Mouse (Mus musculus) cerebellum, adult 11 months (tissue): Measurements from ENCODE around the gene Cacna2d1.

Source experiments
- DNase-seq: peaks from one replicate; pipeline ENCODE4 v3.0.0; 2022

The Cacna2d1 gene

GRCm38 (mm10) chr5:15934376-15935233 lies at the start of gene Cacna2d1:
Gene Cacna2d1 (plus strand): TSS chr5:15934691.
- peak; percentile 63 for DNase-seq

- no peak for DNase-seq
Observed at GRCm38 (mm10) chr5:15895098-15895497, 39.4 kb upstream of the Cacna2d1 start.

- DNase-seq, result no peak
Observed at GRCm38 (mm10) chr5:15896706-15897105, 37.8 kb upstream of the Cacna2d1 start.

DNA sequence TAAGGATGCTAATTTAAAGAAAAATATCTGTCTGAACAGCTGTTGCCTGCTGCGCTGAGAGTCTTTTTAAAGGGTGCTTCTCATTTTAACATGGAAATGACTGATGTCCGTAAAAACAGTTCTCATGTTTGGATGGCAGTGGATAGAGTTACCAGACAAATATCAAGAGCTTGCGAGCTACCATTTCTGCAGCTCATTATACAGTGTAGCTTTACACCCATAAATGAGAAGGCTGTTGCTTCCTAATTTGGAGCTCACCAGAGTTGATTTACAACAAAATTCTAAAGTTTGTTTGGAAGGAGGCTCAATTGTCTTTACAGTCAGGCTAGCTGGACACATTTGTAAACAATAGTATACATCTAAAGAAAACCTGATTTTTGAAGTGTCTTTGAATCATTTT lies 28.0 kb upstream of the Cacna2d1 start:
- DNase-seq, result no peak

DNA sequence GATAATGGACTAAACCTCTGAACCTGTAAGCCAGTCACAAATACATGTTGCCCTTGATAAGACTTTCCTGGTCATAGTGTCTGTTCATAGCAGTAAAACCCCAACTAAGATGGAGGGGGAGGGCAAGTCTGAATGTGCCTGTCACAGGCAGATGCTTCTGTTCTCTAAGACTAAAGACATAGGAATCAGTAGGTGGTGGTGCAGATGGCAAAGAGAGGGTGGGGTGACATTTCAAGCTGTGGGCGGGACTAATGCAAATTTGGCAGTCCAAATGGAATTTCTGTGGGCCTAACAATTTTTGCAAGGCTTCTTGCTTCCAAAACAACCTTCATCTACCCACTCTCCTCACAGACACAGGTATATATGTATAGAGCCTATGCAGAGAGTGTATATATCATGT lies 19.6 kb upstream of the Cacna2d1 start:
- DNase-seq, result no peak

GRCm38 (mm10) chr5:15928506-15928905 lies 6.0 kb upstream of the Cacna2d1 start:
- no peak for DNase-seq

- no peak for DNase-seq
Observed at GRCm38 (mm10) chr5:15933017-15933416, 1.5 kb upstream of the Cacna2d1 start.

DNA sequence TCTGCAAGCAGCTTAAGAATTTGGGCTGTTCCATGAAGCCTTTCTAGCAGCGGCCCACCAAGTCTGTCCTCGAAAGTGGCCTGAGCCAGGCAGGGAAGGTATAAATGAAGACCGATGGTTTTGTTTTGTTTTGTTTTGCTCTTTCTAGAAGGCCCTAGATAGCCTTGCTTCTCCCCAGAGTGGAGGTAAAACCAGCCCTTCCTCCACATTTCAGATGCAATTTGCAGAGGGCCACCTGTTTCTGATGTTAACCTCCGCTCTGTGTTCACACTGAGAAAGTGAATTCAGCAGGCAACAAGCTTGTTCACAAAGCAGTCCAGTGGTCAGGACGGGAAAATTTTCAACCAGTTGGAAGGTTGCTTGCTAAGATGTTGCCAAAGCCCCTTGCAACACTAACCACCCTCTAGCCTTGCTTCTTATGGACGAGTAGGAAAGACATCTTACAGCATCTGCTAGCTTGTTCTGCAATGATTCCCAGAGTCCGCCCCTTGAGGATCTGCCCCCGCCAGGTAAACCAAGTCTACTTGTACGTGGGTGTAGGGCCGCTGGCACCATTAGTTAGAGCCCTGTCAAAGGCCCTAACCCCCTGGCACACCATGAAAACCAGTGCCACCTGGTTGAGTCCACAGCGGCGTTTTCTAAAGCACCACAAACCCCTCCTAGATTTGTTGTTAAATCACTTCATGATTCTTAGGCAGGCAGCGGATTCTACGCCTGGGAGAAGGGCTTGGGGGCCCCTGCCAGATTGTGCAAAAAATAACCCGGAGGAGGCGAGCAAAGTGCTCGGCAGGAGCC lies 713 bp upstream of the Cacna2d1 start:
- peak; percentile 40 for DNase-seq

GRCm38 (mm10) chr5:15935234-15935728 lies 790 bp downstream of the Cacna2d1 start:
- DNase-seq, result peak; percentile 64

GRCm38 (mm10) chr5:15935831-15936710 lies 1.6 kb downstream of the Cacna2d1 start:
- peak; percentile 28 for DNase-seq

GRCm38 (mm10) chr5:15941191-15941725 lies 6.8 kb downstream of the Cacna2d1 start:
- no peak for DNase-seq

DNA sequence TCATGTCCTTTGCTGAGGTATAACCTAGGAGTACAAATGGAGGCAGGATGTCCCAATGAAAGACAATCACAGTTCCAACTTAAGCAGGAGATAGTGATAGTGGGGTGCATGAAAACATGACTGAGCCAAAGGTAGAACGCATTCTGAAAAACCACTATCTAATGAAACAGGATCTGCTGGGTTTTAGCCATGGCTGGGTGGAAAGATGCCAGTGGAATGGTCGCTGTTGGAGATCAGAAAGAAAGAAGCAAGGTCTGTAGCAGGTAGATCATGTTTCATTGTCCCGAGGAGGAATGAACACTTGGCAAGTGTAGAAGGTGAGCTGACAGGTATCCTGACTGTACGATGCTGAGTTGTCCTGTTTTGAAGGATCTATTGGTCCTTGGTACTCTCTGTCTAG lies 7.6 kb downstream of the Cacna2d1 start:
- DNase-seq, result no peak

DNA sequence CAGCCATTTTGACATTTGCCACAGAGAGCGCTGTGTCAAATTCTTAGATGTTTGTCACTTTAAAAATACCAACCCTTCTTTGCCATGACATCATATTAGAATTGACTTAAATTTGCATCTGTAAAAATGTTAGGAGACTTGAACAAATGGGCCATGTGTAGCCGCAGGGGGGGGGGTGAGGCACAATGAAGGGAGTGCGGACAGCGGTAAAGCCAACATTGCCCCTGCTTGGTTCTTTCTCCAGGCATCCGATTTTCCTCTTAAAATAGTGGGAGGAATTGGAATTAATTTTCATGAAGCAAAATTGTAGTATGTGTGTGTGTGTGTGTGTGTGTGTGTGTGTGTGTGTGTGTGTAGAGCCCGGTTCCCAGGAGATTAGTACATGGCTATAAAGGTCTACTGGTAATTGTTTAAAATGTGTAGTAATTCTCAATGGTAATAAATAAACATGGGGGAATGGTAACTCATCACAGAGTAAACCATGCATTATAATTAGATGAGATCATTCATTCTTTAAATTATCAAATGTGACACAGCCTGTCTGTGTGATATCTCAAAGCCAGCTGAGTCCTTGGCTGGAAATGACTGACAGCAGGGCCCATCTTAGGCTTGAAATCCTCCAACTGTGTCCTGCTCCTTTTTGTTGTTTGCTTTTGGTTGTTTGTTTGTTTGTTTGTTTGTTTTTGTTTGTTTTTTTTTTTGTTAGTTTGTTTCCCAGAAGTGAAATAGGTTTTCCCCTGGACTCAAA lies 14.0 kb downstream of the Cacna2d1 start:
- DNase-seq, result no peak

DNA sequence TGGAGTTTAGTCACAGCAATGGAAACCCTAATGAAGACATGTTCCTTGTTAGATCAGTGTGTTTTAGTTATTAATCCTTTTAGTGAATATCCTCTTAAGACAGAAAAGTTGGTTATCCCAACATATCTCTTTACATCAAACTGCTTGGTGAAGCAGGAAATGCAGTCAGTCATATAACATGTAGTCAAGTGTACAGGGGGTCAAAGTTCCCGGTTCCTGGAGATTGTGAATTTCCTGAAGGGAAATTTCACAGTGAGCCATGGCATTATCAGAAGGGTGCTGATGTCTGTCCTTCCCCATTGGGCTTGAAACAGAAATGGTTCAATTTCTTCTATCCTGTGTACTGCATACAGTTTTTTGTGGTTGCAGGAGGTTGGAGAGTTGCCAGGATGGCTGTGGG lies 25.3 kb downstream of the Cacna2d1 start:
- DNase-seq, result no peak

- no peak for DNase-seq
Observed at GRCm38 (mm10) chr5:15961866-15962265, 27.4 kb downstream of the Cacna2d1 start.

DNA sequence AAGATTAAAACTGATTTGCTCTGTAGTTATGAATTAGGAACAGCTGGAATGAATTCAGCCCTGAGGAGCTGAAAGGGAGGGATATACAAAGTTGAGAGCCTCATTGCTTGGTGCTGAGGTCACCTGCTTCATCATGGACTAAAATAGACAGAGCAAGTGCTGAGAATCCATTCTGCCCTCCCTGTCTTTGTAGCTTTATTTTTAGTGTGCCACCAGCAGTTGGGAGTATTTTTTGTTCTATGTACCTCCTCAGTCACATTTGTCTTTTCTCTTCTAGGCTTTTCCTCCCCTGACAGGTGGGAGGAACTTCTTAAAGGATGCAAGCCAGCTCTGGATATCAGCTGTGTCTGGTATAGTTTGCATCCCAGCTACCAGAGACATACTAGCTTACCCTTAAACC lies 32.4 kb downstream of the Cacna2d1 start:
- no peak for DNase-seq

- DNase-seq, result no peak
Observed at GRCm38 (mm10) chr5:15971821-15972220, 37.3 kb downstream of the Cacna2d1 start.

- DNase-seq, result no peak
Observed at GRCm38 (mm10) chr5:15972351-15972750, 37.9 kb downstream of the Cacna2d1 start.

- DNase-seq, result no peak
Observed at GRCm38 (mm10) chr5:15974652-15975051, 40.2 kb downstream of the Cacna2d1 start.

DNA sequence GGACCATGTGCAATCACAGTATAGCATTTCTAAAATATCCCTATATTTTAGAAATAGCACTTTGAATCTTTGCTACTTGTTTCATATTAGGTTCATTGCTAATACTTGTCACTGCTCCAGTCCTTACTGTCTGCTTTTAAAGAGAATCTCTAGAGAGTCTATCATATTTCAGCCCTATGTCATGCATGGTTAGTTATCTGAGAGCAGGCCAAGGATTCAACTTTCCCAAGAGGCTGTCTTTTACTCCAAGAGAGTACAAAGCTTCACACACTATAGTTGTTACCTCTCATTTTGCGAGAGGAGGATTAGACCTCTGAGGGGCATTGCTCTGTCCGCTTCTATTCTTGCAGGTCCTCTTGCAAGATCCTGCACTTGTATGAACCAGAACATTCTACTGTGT lies 44.7 kb downstream of the Cacna2d1 start:
- DNase-seq, result no peak

GRCm38 (mm10) chr5:15982573-15982972 lies 48.1 kb downstream of the Cacna2d1 start:
- no peak for DNase-seq

DNA sequence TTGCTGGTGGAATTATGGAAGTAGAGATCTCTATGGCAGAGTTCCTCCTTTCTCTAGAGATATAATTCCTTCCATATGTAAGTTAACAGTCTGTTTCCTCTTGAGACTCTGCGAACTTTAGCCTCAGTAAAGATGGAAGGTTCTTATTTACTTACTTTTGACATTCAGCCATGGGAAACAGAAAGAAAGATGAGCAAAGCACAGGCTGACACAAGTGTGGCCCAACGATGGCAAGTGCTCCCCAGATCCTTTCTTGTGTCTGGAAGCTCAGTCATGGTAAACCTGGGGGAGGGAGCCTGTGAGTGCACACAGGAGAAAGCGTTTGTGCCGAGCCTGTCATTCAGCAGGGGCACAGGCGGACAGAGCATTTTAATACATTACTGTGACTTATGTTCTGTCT lies 48.9 kb downstream of the Cacna2d1 start:
- DNase-seq, result no peak
